Mouse (Mus musculus) hindbrain, embryonic 14.5 days (tissue): Measurements from ENCODE around the gene Ckmt1. TPM values are rescaled to one million over a fixed set of nuclear protein-coding genes. Genes with fewer than 3 reads are reported as not detected.
A peak's percentile ranks its signal among the peaks of the same experiment; 100 is the strongest.

Experiments
- ATAC-seq: fragments of 200-750 bp; cut with Nextera tagmentation; 2 replicates; pipeline ENCODE4 v1.8.0; 2017; ENCODE audit warnings: moderate number of reproducible peaks, mild to moderate bottlenecking, moderate TSS enrichment, moderate library complexity; ENCODE audit not compliant: low FRiP score
- DNase-seq: peaks from one replicate; pipeline ENCODE4 v3.0.0-alpha.2; 2015; ENCODE audit warnings: low spot score
- H3K27ac ChIP-seq: fragments of 300-500 bp; sonication (generic); 2 replicates; pipeline ENCODE4 v1.5.1; 2014; ENCODE audit warnings: mild to moderate bottlenecking, moderate library complexity
- H3K27me3 ChIP-seq: fragments of 300-500 bp; sonication (generic); 2 replicates; pipeline ENCODE4 v1.6.1; 2014; ENCODE audit warnings: mild to moderate bottlenecking, low read length, mixed read lengths; ENCODE audit not compliant: control insufficient read depth, insufficient read depth
- H3K36me3 ChIP-seq: fragments of 300-500 bp; sonication (generic); replicated peaks from 2 replicates; pipeline ENCODE4 v1.6.1; 2014; ENCODE audit not compliant: control insufficient read depth, insufficient read depth
- H3K4me1 ChIP-seq: fragments of 300-500 bp; sonication (generic); replicated peaks from 2 replicates; pipeline ENCODE4 v1.6.1; 2014; ENCODE audit warnings: antibody characterized with exemption, low read length, mixed read lengths; ENCODE audit not compliant: control insufficient read depth, insufficient read depth
- H3K4me2 ChIP-seq: fragments of 300-500 bp; sonication (generic); replicated peaks from 2 replicates; pipeline ENCODE4 v1.6.1; 2014; ENCODE audit warnings: mild to moderate bottlenecking, moderate library complexity
- H3K4me3 ChIP-seq: fragments of 300-500 bp; sonication (generic); replicated peaks from 2 replicates; pipeline ENCODE4 v1.5.1; 2014; ENCODE audit warnings: mild to moderate bottlenecking, low read length
- H3K9ac ChIP-seq: fragments of 300-500 bp; sonication (generic); 2 replicates; pipeline ENCODE4 v1.6.1; 2014
- H3K9me3 ChIP-seq: fragments of 300-500 bp; sonication (generic); 2 replicates; pipeline ENCODE4 v1.6.1; 2016; ENCODE audit warnings: low read length; ENCODE audit not compliant: control insufficient read depth
- WGBS: fragments of 180-500 bp; shearing (Covaris S2); extraction: QIAGEN DNeasy Blood & Tissue Kit; methylation state at CpG from one replicate; pipeline ENCODE4 v1.1.7; 2014; 5-methylcytosine and 5-hydroxymethylcytosine counted together
- polyA plus RNA-seq: library from polyadenylated mRNA; unstranded; fragments of >200 nt; fragmentation: Nextera tagmentation; extraction: Ambion mirVana; gene quantifications from 2 replicates; pipeline ENCODE4 v1.2.1, GENCODE M21; 2014

The Ckmt1 gene
- polyA plus RNA-seq, 1 experiment from 2014 or later = 90.5 TPM

- Histone ChIP-seq H3K9ac (peak within 1 kb of the TSS; percentile 79), H3K9me3 (no peaks in the 10 kb centered on the region), H3K4me2 (peak within 1 kb of the TSS; percentile 62), H3K27me3 (peaks cover 20% of the 10 kb centered on the region), H3K4me3 (peak within 1 kb of the TSS; percentile 64), H3K27ac (peak within 1 kb of the TSS; percentile 78), H3K4me1 (peaks cover 9% of the 10 kb centered on the region; the same call in 1 of the 2 replicates), H3K36me3 (no peaks in the 10 kb centered on the region)
- DNase-seq (peak; percentile 96), ATAC-seq (peak; percentile 98)
- WGBS = under 1% methylated on average over 57 of the region's 58 CpGs
Observed at GRCm38 (mm10) chr2:121354820-121355592, 2.5 kb upstream of the Ckmt1 start, which contains the start of gene Ppip5k1. Gene Ppip5k1, minus strand, starts transcription at chr2:121355396.

- Histone ChIP-seq H3K27ac (peak overlapping the region; percentile 55; the same call in 1 of the 2 replicates), H3K36me3 (no peaks in the 10 kb centered on the region), H3K9ac (peak overlapping the region; percentile 72), H3K9me3 (no peaks in the 10 kb centered on the region), H3K4me2 (peak overlapping the region; percentile 60), H3K27me3 (peaks cover 20% of the 10 kb centered on the region), H3K4me1 (peaks cover 9% of the 10 kb centered on the region; the same call in 1 of the 2 replicates), H3K4me3 (peak overlapping the region; percentile 42)
- DNase-seq (no peak), ATAC-seq (no peak)
- 8% methylated on average over 4 of the region's 4 CpGs for WGBS
Observed at GRCm38 (mm10) chr2:121357961-121358360, 447 bp downstream of the Ckmt1 start.

GRCm38 (mm10) chr2:121358381-121358780 lies 867 bp downstream of the Ckmt1 start:
- H3K4me1 ChIP-seq = peaks cover 9% of the 10 kb centered on the region; the same call in 1 of the 2 replicates
- peak overlapping the region; percentile 60 for H3K4me2 ChIP-seq
- H3K4me3 ChIP-seq = peak overlapping the region; percentile 42
- DNase-seq = peak; percentile 62
- no peaks in the 10 kb centered on the region for H3K9me3 ChIP-seq
- H3K36me3 ChIP-seq = no peaks in the 10 kb centered on the region; the same call in 1 of the 2 replicates
- H3K9ac ChIP-seq = peak overlapping the region; percentile 72
- H3K27ac ChIP-seq = peak overlapping the region; percentile 55
- WGBS = under 1% methylated on average over 16 of the region's 16 CpGs
- ATAC-seq = peak; percentile 76
- peaks cover 20% of the 10 kb centered on the region for H3K27me3 ChIP-seq

GRCm38 (mm10) chr2:121359461-121359860 lies 1.9 kb downstream of the Ckmt1 start:
- no peaks in the 10 kb centered on the region for H3K9me3 ChIP-seq
- 56% methylated on average over 4 of the region's 4 CpGs for WGBS
- H3K9ac ChIP-seq = peak overlapping the region; percentile 72; the same call in 1 of the 2 replicates

GRCm38 (mm10) chr2:121363656-121364055 lies 6.1 kb downstream of the Ckmt1 start:
- Histone ChIP-seq H3K4me2 (no peak overlapping the region), H3K27ac (no peak overlapping the region), H3K36me3 (no peaks in the 10 kb centered on the region; the same call in 1 of the 2 replicates), H3K4me1 (no peaks in the 10 kb centered on the region; the same call in 1 of the 2 replicates), H3K4me3 (no peak overlapping the region), H3K9ac (no peak overlapping the region), H3K27me3 (0 out of 2 replicates have a peak, but pooled peaks cover 6% of the 10 kb centered on the region), H3K9me3 (no peaks in the 10 kb centered on the region)
- DNase-seq (no peak), ATAC-seq (no peak)
- WGBS = 88% methylated on average over 3 of the region's 3 CpGs

More at GRCm38 (mm10) chr2:121359461-121359860, 1.9 kb downstream of the Ckmt1 start:
- Histone ChIP-seq H3K27ac (no peak overlapping the region), H3K4me2 (peak overlapping the region; percentile 60), H3K27me3 (peaks cover 20% of the 10 kb centered on the region), H3K4me3 (peak overlapping the region; percentile 42), H3K36me3 (no peaks in the 10 kb centered on the region; the same call in 1 of the 2 replicates), H3K4me1 (peaks cover 4% of the 10 kb centered on the region; the same call in 1 of the 2 replicates)
- no peak for DNase-seq
- ATAC-seq = no peak

GRCm38 (mm10) chr2:121368831-121369230 lies 11.3 kb downstream of the Ckmt1 start:
- H3K27ac ChIP-seq = no peak overlapping the region
- H3K9ac ChIP-seq = no peak overlapping the region
- H3K9me3 ChIP-seq = no peaks in the 10 kb centered on the region
- no peak for ATAC-seq
- no peaks in the 10 kb centered on the region for H3K4me1 ChIP-seq
- WGBS = 88% methylated on average over 2 of the region's 2 CpGs
- DNase-seq = no peak
- no peaks in the 10 kb centered on the region for H3K27me3 ChIP-seq
- H3K4me3 ChIP-seq = no peak overlapping the region
- H3K4me2 ChIP-seq = no peak overlapping the region
- H3K36me3 ChIP-seq = no peaks in the 10 kb centered on the region; the same call in 1 of the 2 replicates

GRCm38 (mm10) chr2:121370921-121371320 lies 13.4 kb downstream of the Ckmt1 start:
- no peak overlapping the region for H3K27ac ChIP-seq
- H3K4me2 ChIP-seq = no peak overlapping the region
- ATAC-seq (no peak), DNase-seq (no peak)
- no peaks in the 10 kb centered on the region for H3K9me3 ChIP-seq
- H3K36me3 ChIP-seq = no peaks in the 10 kb centered on the region
- WGBS = 88% methylated on average over 5 of the region's 5 CpGs
- no peaks in the 10 kb centered on the region for H3K4me1 ChIP-seq
- H3K9ac ChIP-seq = no peak overlapping the region
- H3K4me3 ChIP-seq = no peak overlapping the region
- no peaks in the 10 kb centered on the region for H3K27me3 ChIP-seq

- H3K9ac ChIP-seq = no peak overlapping the region
- DNase-seq (no peak), ATAC-seq (no peak)
- WGBS = 95% methylated on average over 3 of the region's 3 CpGs
- H3K9me3 ChIP-seq = no peaks in the 10 kb centered on the region
- no peak overlapping the region for H3K4me2 ChIP-seq
- no peaks in the 10 kb centered on the region for H3K36me3 ChIP-seq
- H3K27me3 ChIP-seq = no peaks in the 10 kb centered on the region
- no peak overlapping the region for H3K27ac ChIP-seq
- no peaks in the 10 kb centered on the region for H3K4me1 ChIP-seq
- H3K4me3 ChIP-seq = no peak overlapping the region
Observed at GRCm38 (mm10) chr2:121372266-121372665, 14.8 kb downstream of the Ckmt1 start.

- H3K9me3 ChIP-seq = no peaks in the 10 kb centered on the region
- ATAC-seq = no peak
- 65% methylated on average over 2 of the region's 2 CpGs for WGBS
- no peak overlapping the region for H3K4me3 ChIP-seq
- no peak overlapping the region for H3K9ac ChIP-seq
- no peak overlapping the region for H3K4me2 ChIP-seq
- no peak overlapping the region for H3K27ac ChIP-seq
- no peak for DNase-seq
- no peaks in the 10 kb centered on the region for H3K27me3 ChIP-seq
- no peaks in the 10 kb centered on the region for H3K4me1 ChIP-seq
- no peaks in the 10 kb centered on the region for H3K36me3 ChIP-seq
Observed at GRCm38 (mm10) chr2:121374766-121375165, 17.3 kb downstream of the Ckmt1 start.
